Mouse (Mus musculus): ENCODE measurements around the gene Drd4. TPM values are rescaled to one million over a fixed set of nuclear protein-coding genes. Genes with fewer than 3 reads are reported as not detected.

Drd4 gene
- total and polyA plus RNA-seq, 3 experiments = not detected

- H3K9ac ChIP-seq (ENCODE audit: control insufficient read depth, low read depth, low read length, poor library complexity, severe bottlenecking) = no peak overlapping the region
- no peaks in the 10 kb centered on the region; a peak in 1 of 4 replicates for H3K4me1 ChIP-seq (ENCODE audit: control insufficient read depth in 1 of 2, insufficient read depth in 2 of 2, low read length in 2 of 2)
- H3K27me3 ChIP-seq (ENCODE audit: control insufficient read depth in 1 of 2, insufficient read depth in 2 of 2, low read length in 2 of 2) = no peaks in the 10 kb centered on the region
- TF ChIP-seq POLR2A (IDR thresholded peaks at IDR 0.05; ENCODE audit: control insufficient read depth in 1 of 2, insufficient read depth in 1 of 2, low read depth in 1 of 2, low read length in 2 of 2, poor library complexity in 1 of 2) = no peak
- no peak for TF ChIP-seq EP300 (IDR thresholded peaks at IDR 0.05; ENCODE audit: low read depth in 1 of 2, low read length in 2 of 2)
- TF ChIP-seq ZC3H11A (IDR thresholded peaks at IDR 0.05; ENCODE audit: low read depth, low read length) = no peak
- no peak for TF ChIP-seq GATA1 (IDR thresholded peaks at IDR 0.05; ENCODE audit: low read depth, low read length)
- TF ChIP-seq ZNF384 (IDR thresholded peaks at IDR 0.05; ENCODE audit: low read depth, low read length) = no peak
- no peak for TF ChIP-seq MYC (IDR thresholded peaks at IDR 0.05; ENCODE audit: low read depth, low read length)
- TF ChIP-seq USF1 (IDR thresholded peaks at IDR 0.05; ENCODE audit: low read depth, low read length) = no peak
- no peak for TF ChIP-seq E2F4 (IDR thresholded peaks at IDR 0.05; ENCODE audit: borderline replicate concordance, low read depth, low read length)
- no peak for TF ChIP-seq UBTF (IDR thresholded peaks at IDR 0.05; ENCODE audit: borderline replicate concordance, insufficient read depth, low read depth, low read length)
- no peak for TF ChIP-seq CTCF (IDR thresholded peaks at IDR 0.05 in 2 of 3, conservative IDR thresholded peaks at IDR 0.05 in 1 of 3; ENCODE audit: control insufficient read depth in 1 of 3, insufficient read depth in 1 of 3, low read depth in 2 of 3, low read length in 3 of 3, poor library complexity in 1 of 3, severe bottlenecking in 1 of 3)
- no peak for TF ChIP-seq CHD1 (IDR thresholded peaks at IDR 0.05; ENCODE audit: low read depth, low read length)
- TF ChIP-seq MAX (IDR thresholded peaks at IDR 0.05; ENCODE audit: low read length) = no peak
- TF ChIP-seq ELF1 (IDR thresholded peaks at IDR 0.05; ENCODE audit: low read depth, low read length) = no peak
- TF ChIP-seq ZMIZ1 (IDR thresholded peaks at IDR 0.05; ENCODE audit: low read depth, low read length) = no peak
- no peaks in the 10 kb centered on the region; the same call in 1 of the 2 replicates for H3K79me2 ChIP-seq (ENCODE audit: control insufficient read depth, insufficient read depth, low read length, poor library complexity)
- no peaks in the 10 kb centered on the region for H3K9me3 ChIP-seq (replicated peaks; ENCODE audit: insufficient read depth, low read length)
- no peak overlapping the region for H3K4me3 ChIP-seq (ENCODE audit: control insufficient read depth in 1 of 2, insufficient read depth in 1 of 2, low read depth in 2 of 2, low read length in 2 of 2)
- no peak overlapping the region for H3K27ac ChIP-seq (ENCODE audit: control insufficient read depth, low read depth, low read length)
- H3K36me3 ChIP-seq (ENCODE audit: control insufficient read depth in 1 of 2, insufficient read depth in 2 of 2, low read length in 2 of 2) = peaks cover 0 to 33% of the 10 kb centered on the region in 2 experiments; a peak in 3 of 4 replicates
- no peak for DNase-seq (ENCODE audit: low read depth, low spot score)
Measured at GRCm38 (mm10) chr7:141319446-141319845, 27.6 kb downstream of the Drd4 start.

GRCm38 (mm10) chr7:141324686-141325085 is 32.9 kb downstream of the Drd4 start:
- Histone ChIP-seq H3K4me3 (ENCODE audit: control insufficient read depth in 1 of 2, insufficient read depth in 1 of 2, low read depth in 2 of 2, low read length in 2 of 2) (no peak overlapping the region), H3K9me3 (replicated peaks; ENCODE audit: insufficient read depth, low read length) (no peaks in the 10 kb centered on the region), H3K79me2 (ENCODE audit: control insufficient read depth, insufficient read depth, low read length, poor library complexity) (peaks cover 14% of the 10 kb centered on the region), H3K36me3 (ENCODE audit: control insufficient read depth in 1 of 2, insufficient read depth in 2 of 2, low read length in 2 of 2) (peaks cover 12 to 17% of the 10 kb centered on the region in 2 experiments), H3K4me1 (ENCODE audit: control insufficient read depth in 1 of 2, insufficient read depth in 2 of 2, low read length in 2 of 2) (peaks cover 4 to 19% of the 10 kb centered on the region in 2 experiments; a peak in 3 of 4 replicates), H3K27ac (ENCODE audit: control insufficient read depth, low read depth, low read length) (no peak overlapping the region), H3K27me3 (ENCODE audit: control insufficient read depth in 1 of 2, insufficient read depth in 2 of 2, low read length in 2 of 2) (no peaks in the 10 kb centered on the region), H3K9ac (ENCODE audit: control insufficient read depth, low read depth, low read length, poor library complexity, severe bottlenecking) (no peak overlapping the region)
- DNase-seq (ENCODE audit: low read depth, low spot score) = no peak
- TF ChIP-seq POLR2AphosphoS5 (IDR thresholded peaks at IDR 0.05; ENCODE audit: borderline replicate concordance, low read depth, low read length) (no peak), USF1 (IDR thresholded peaks at IDR 0.05; ENCODE audit: low read depth, low read length) (no peak), SIN3A (IDR thresholded peaks at IDR 0.05; ENCODE audit: low read length) (no peak), MAZ (IDR thresholded peaks at IDR 0.05; ENCODE audit: low read depth, low read length) (no peak), SMC3 (IDR thresholded peaks at IDR 0.05; ENCODE audit: low read depth, low read length) (no peak), ZKSCAN1 (IDR thresholded peaks at IDR 0.05; ENCODE audit: low read depth, low read length) (no peak), RAD21 (IDR thresholded peaks at IDR 0.05; ENCODE audit: low read depth, low read length) (no peak), UBTF (IDR thresholded peaks at IDR 0.05; ENCODE audit: borderline replicate concordance, insufficient read depth, low read depth, low read length) (no peak), MAFK (IDR thresholded peaks at IDR 0.05; ENCODE audit: borderline replicate concordance, low read depth, low read length) (no peak), GATA1 (IDR thresholded peaks at IDR 0.05; ENCODE audit: low read depth, low read length) (no peak), ZMIZ1 (IDR thresholded peaks at IDR 0.05; ENCODE audit: low read depth, low read length) (no peak), MAX (IDR thresholded peaks at IDR 0.05; ENCODE audit: low read length) (no peak), CHD1 (IDR thresholded peaks at IDR 0.05; ENCODE audit: low read depth, low read length) (no peak), MEF2A (IDR thresholded peaks at IDR 0.05; ENCODE audit: extremely low read depth, insufficient replicate concordance, low read depth, low read length, poor library complexity, severe bottlenecking) (no peak), MYC (IDR thresholded peaks at IDR 0.05; ENCODE audit: low read depth, low read length) (no peak), USF2 (IDR thresholded peaks at IDR 0.05; ENCODE audit: borderline replicate concordance in 1 of 2, insufficient read depth in 1 of 2, low read depth in 1 of 2, low read length in 2 of 2) (no peak), KAT2A (conservative IDR thresholded peaks at IDR 0.05; ENCODE audit: low read depth, low read length) (no peak), ZNF384 (IDR thresholded peaks at IDR 0.05; ENCODE audit: low read depth, low read length) (no peak), EP300 (IDR thresholded peaks at IDR 0.05; ENCODE audit: low read depth in 1 of 2, low read length in 2 of 2) (no peak)
